Mouse (Mus musculus) adrenal gland, postnatal 36 days (tissue): ENCODE data around the gene Mab21l3. TPM values are rescaled to one million over a fixed set of nuclear protein-coding genes. Genes with fewer than 3 reads are reported as not detected.

Experiments
- DNase-seq, 2 experiments: peaks; one replicate each; pipeline ENCODE4 v3.0.0; 2021; ENCODE audit warnings: mixed read lengths in 1 of 2
- long read RNA-seq, 2 experiments: library from polyadenylated mRNA; stranded (forward); transcript quantifications; one replicate each; pipeline ENCODE4 v2.0.0; 2021; ENCODE audit warnings: borderline sequencing depth in 2 of 2
- total RNA-seq, 2 experiments: library from RNA; stranded (reverse); gene quantifications; 2 replicates each; pipeline ENCODE4 v1.2.3; 2021

Gene Mab21l3
- under 1 TPM in 1 of 2 experiments, not detected in 1; 0.89 TPM for total RNA-seq
- long read RNA-seq, experiment 1, partial matches to known transcripts, result 1 of 1 reads
- long read RNA-seq, experiment 1, other reads (novel, unspliced or antisense), result 0 of 1 reads
- long read RNA-seq, experiment 2, result 0 reads

- DNase-seq, result no peak
Measured at GRCm38 (mm10) chr3:101848816-101849215, at the start of gene Mab21l3. Gene Mab21l3 (minus strand): TSS chr3:101848959.

- DNase-seq, result no peak
Measured at GRCm38 (mm10) chr3:101897377-101897974, 48.7 kb upstream of the Mab21l3 start.

GRCm38 (mm10) chr3:101896893-101897292 is 48.1 kb upstream of the Mab21l3 start:
- peak; percentile 76 to 78 for DNase-seq

- no peak for DNase-seq
Measured at GRCm38 (mm10) chr3:101895376-101895910, 46.7 kb upstream of the Mab21l3 start.

- DNase-seq, result no peak
Measured at GRCm38 (mm10) chr3:101885591-101885990, 36.8 kb upstream of the Mab21l3 start.

- no peak for DNase-seq
Measured at GRCm38 (mm10) chr3:101885041-101885440, 36.3 kb upstream of the Mab21l3 start.

- DNase-seq, result no peak
Measured at GRCm38 (mm10) chr3:101883902-101884301, 35.1 kb upstream of the Mab21l3 start.

GRCm38 (mm10) chr3:101881721-101882120 is 33.0 kb upstream of the Mab21l3 start:
- DNase-seq, result no peak

- DNase-seq, result no peak
Measured at GRCm38 (mm10) chr3:101880818-101881217, 32.1 kb upstream of the Mab21l3 start.

- DNase-seq, result no peak
Measured at GRCm38 (mm10) chr3:101878136-101878535, 29.4 kb upstream of the Mab21l3 start.

GRCm38 (mm10) chr3:101876459-101877285 is 27.9 kb upstream of the Mab21l3 start:
- DNase-seq, result no peak

GRCm38 (mm10) chr3:101875258-101875920 is 26.6 kb upstream of the Mab21l3 start:
- DNase-seq, result no peak

GRCm38 (mm10) chr3:101873061-101873675 is 24.4 kb upstream of the Mab21l3 start:
- no peak for DNase-seq

GRCm38 (mm10) chr3:101871951-101872350 is 23.2 kb upstream of the Mab21l3 start:
- DNase-seq, result no peak

GRCm38 (mm10) chr3:101867001-101867421 is 18.3 kb upstream of the Mab21l3 start:
- no peak for DNase-seq

- peak; percentile 16 to 48 for DNase-seq
Measured at GRCm38 (mm10) chr3:101861856-101862255, 13.1 kb upstream of the Mab21l3 start.

- DNase-seq, result no peak
Measured at GRCm38 (mm10) chr3:101860151-101860550, 11.4 kb upstream of the Mab21l3 start.

- no peak for DNase-seq
Measured at GRCm38 (mm10) chr3:101859740-101860139, 11.0 kb upstream of the Mab21l3 start.

GRCm38 (mm10) chr3:101854075-101854474 is 5.3 kb upstream of the Mab21l3 start:
- DNase-seq, result no peak

- no peak for DNase-seq
Measured at GRCm38 (mm10) chr3:101851363-101851762, 2.6 kb upstream of the Mab21l3 start.

GRCm38 (mm10) chr3:101846096-101846495 is 2.7 kb downstream of the Mab21l3 start:
- DNase-seq, result no peak
